Mouse (Mus musculus): ENCODE measurements at regions not wholly inside any gene's neighbourhood (a gene's known extent, or its start where the extent isn't known, plus 50 kb on each side); places are given as distances from the start of the nearest gene placed in this dataset.

- H3K9ac ChIP-seq (replicated peaks): no peak overlapping the region
- H3K9me3 ChIP-seq: peaks cover 5% of the 10 kb centered on the region; the same call in 1 of the 2 replicates
- no peak overlapping the region for H3K4me3 ChIP-seq (replicated peaks)
- no peak for ATAC-seq (ENCODE audit: insufficient number of reproducible peaks, insufficient read depth, low FRiP score, low TSS enrichment, low read depth)
- no peaks in the 10 kb centered on the region for H3K27me3 ChIP-seq
- 13% methylated on average over 1 of the region's 1 CpGs for WGBS
- H3K4me1 ChIP-seq (replicated peaks): peaks cover 12% of the 10 kb centered on the region; the same call in 1 of the 2 replicates
- H3K4me2 ChIP-seq: no peak overlapping the region
- H3K36me3 ChIP-seq: no peaks in the 10 kb centered on the region
- H3K27ac ChIP-seq: no peak overlapping the region
Measured at GRCm38 (mm10) chr13:90425379-90425778, 336.0 kb upstream of the Xrcc4 start.

- Histone ChIP-seq H3K9ac (replicated peaks) (no peak overlapping the region), H3K27me3 (no peaks in the 10 kb centered on the region), H3K4me3 (replicated peaks) (no peak overlapping the region), H3K4me1 (replicated peaks) (peaks cover 20% of the 10 kb centered on the region; the same call in 1 of the 2 replicates), H3K4me2 (no peak overlapping the region), H3K27ac (no peak overlapping the region), H3K36me3 (no peaks in the 10 kb centered on the region), H3K9me3 (peaks cover 3% of the 10 kb centered on the region; the same call in 1 of the 2 replicates)
- ATAC-seq (ENCODE audit: insufficient number of reproducible peaks, insufficient read depth, low FRiP score, low TSS enrichment, low read depth): no peak
- 86% methylated on average over 5 of the region's 5 CpGs for WGBS
Measured at GRCm38 (mm10) chr13:90424541-90424940, 335.1 kb upstream of the Xrcc4 start.

GRCm38 (mm10) chr13:90420966-90421365 is 331.6 kb upstream of the Xrcc4 start:
- Histone ChIP-seq H3K4me3 (replicated peaks) (no peak overlapping the region), H3K4me1 (replicated peaks) (peaks cover 20% of the 10 kb centered on the region; the same call in 1 of the 2 replicates), H3K27ac (peak overlapping the region; percentile 8; the same call in 1 of the 2 replicates), H3K36me3 (no peaks in the 10 kb centered on the region), H3K9me3 (no peaks in the 10 kb centered on the region), H3K9ac (replicated peaks) (no peak overlapping the region), H3K27me3 (no peaks in the 10 kb centered on the region), H3K4me2 (no peak overlapping the region)
- peak; percentile 92 for ATAC-seq (ENCODE audit: insufficient number of reproducible peaks, insufficient read depth, low FRiP score, low TSS enrichment, low read depth)
- WGBS: 33% methylated on average over 4 of the region's 4 CpGs

DNA sequence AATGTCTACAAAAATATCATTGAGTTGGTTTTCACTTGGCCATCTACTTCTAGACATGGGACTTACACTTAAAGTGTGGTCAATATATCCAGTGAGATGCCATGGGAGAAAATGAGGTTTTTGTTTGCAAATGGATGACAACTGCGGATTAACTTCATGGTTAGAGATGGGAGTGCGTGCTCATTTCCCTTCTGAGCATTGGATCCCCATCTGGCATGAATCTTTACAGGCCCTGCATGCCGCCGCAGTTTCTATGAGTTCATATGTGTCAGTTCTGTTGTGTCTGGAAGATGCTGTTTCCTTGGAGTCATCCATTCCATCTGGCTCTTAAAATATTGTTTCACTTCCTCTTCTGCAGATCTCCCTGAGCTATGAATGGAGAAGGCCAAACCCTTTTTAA is 315.0 kb upstream of the Xrcc4 start:
- Histone ChIP-seq H3K4me2 (no peak overlapping the region), H3K36me3 (no peaks in the 10 kb centered on the region), H3K9ac (replicated peaks) (no peak overlapping the region), H3K27ac (no peak overlapping the region), H3K9me3 (no peaks in the 10 kb centered on the region), H3K4me3 (replicated peaks) (no peak overlapping the region), H3K27me3 (no peaks in the 10 kb centered on the region), H3K4me1 (replicated peaks) (no peaks in the 10 kb centered on the region)
- WGBS: 92% methylated on average over 4 of the region's 4 CpGs
- no peak for ATAC-seq (ENCODE audit: insufficient number of reproducible peaks, insufficient read depth, low FRiP score, low TSS enrichment, low read depth)

GRCm38 (mm10) chr13:90402061-90402460 is 312.7 kb upstream of the Xrcc4 start:
- WGBS: 61% methylated on average over 1 of the region's 1 CpGs
- no peaks in the 10 kb centered on the region for H3K36me3 ChIP-seq

DNA sequence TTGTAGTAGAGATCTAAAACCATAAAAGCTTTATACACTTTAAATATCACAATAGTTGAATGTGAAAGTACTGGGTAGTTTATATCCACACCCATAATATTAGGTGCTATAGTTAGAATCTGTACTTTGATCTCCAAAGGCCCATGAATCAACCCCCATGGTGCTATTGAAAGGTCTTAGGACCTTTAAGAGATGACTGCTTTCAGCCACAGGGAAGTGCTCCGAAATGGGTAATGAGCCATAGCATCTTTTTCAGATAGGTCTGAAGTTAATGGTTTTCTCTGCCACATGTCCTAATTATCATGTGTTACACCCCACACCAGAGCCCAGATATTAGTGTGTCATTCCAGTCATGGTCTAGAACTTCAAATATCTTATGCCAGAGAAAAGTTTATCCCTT is 312.1 kb upstream of the Xrcc4 start:
- no peak overlapping the region for H3K9ac ChIP-seq (replicated peaks)
- H3K27ac ChIP-seq: no peak overlapping the region
- H3K36me3 ChIP-seq: no peaks in the 10 kb centered on the region
- H3K4me3 ChIP-seq (replicated peaks): no peak overlapping the region
- no peaks in the 10 kb centered on the region for H3K9me3 ChIP-seq
- WGBS: 68% methylated on average over 1 of the region's 1 CpGs
- no peaks in the 10 kb centered on the region for H3K4me1 ChIP-seq (replicated peaks)
- no peaks in the 10 kb centered on the region for H3K27me3 ChIP-seq
- ATAC-seq (ENCODE audit: insufficient number of reproducible peaks, insufficient read depth, low FRiP score, low TSS enrichment, low read depth): no peak
- no peak overlapping the region for H3K4me2 ChIP-seq

More at GRCm38 (mm10) chr13:90402061-90402460, 312.7 kb upstream of the Xrcc4 start:
- no peaks in the 10 kb centered on the region for H3K9me3 ChIP-seq
- H3K4me1 ChIP-seq (replicated peaks): no peaks in the 10 kb centered on the region
- H3K4me2 ChIP-seq: no peak overlapping the region
- no peak overlapping the region for H3K4me3 ChIP-seq (replicated peaks)
- H3K27me3 ChIP-seq: no peaks in the 10 kb centered on the region
- no peak for ATAC-seq (ENCODE audit: insufficient number of reproducible peaks, insufficient read depth, low FRiP score, low TSS enrichment, low read depth)
- H3K27ac ChIP-seq: no peak overlapping the region
- H3K9ac ChIP-seq (replicated peaks): no peak overlapping the region

DNA sequence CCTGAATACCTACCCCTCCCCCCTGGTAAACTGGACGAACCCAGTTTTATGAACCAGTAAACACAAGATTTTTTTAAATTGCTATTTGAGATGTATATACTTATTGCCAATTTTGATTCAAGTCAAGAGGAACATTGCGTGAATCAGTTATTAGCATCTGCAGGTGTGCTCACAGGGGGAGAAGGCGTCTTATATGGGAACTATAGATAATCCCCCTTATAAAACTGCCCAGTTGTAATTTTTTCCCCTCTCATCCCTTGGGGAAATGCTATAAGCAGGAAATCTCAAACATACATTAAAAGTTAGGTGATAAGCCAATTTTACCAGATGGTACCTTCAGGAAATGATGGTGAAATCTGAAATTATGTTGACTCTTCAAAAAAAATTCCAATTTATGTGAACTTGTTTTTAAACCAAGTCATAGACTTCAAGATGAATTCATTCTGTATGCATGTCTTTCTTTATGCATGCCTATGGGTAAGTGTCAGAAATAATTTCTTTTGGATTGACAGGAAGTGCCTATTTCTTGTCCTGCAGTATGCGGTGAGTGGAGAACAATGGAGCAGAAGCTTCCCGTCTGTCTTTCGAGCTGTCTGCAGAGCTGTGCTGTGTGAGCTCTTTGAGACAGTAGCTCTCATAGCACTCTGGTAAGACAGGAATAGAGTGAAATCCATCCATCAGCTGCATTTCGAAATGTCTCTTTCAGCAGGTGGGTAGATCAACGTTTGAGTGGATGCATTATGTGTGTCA is 306.0 kb upstream of the Xrcc4 start:
- no peaks in the 10 kb centered on the region for H3K36me3 ChIP-seq
- H3K9me3 ChIP-seq: no peaks in the 10 kb centered on the region
- H3K27me3 ChIP-seq: no peaks in the 10 kb centered on the region
- no peak overlapping the region for H3K9ac ChIP-seq (replicated peaks)
- H3K4me1 ChIP-seq (replicated peaks): no peaks in the 10 kb centered on the region
- no peak overlapping the region for H3K4me3 ChIP-seq (replicated peaks)
- ATAC-seq (ENCODE audit: insufficient number of reproducible peaks, insufficient read depth, low FRiP score, low TSS enrichment, low read depth): no peak
- H3K27ac ChIP-seq: peak overlapping the region; percentile 45; the same call in 1 of the 2 replicates
- 72% methylated on average over 8 of the region's 8 CpGs for WGBS
- no peak overlapping the region for H3K4me2 ChIP-seq

DNA sequence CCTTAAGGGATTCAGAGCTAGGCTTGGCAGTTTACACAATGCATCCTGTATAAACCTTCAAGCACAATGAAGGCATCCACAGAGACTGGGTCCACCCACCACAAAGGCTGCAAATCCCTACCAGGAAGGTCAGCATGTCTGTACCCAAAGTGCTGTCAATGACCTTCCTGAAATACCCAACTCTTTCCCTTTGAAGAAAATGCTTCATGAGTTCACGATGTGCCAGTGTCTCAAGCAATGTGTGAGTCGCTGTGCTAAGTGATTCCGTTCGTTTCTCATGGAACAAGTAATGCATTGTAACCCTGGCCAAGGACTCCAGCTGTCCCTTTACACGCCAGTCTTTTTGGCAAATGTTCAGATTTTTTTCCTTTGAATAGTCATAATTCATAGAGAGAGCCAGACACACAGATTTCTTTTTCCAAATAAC is 305.4 kb upstream of the Xrcc4 start:
- 50% methylated on average over 5 of the region's 5 CpGs for WGBS
- Histone ChIP-seq H3K4me1 (replicated peaks) (no peaks in the 10 kb centered on the region), H3K9ac (replicated peaks) (no peak overlapping the region), H3K27me3 (no peaks in the 10 kb centered on the region), H3K4me3 (replicated peaks) (no peak overlapping the region), H3K36me3 (no peaks in the 10 kb centered on the region), H3K4me2 (no peak overlapping the region), H3K9me3 (no peaks in the 10 kb centered on the region), H3K27ac (peak overlapping the region; percentile 85)
- peak; percentile 78 for ATAC-seq (ENCODE audit: insufficient number of reproducible peaks, insufficient read depth, low FRiP score, low TSS enrichment, low read depth)

GRCm38 (mm10) chr13:90392415-90392814 is 303.0 kb upstream of the Xrcc4 start:
- H3K36me3 ChIP-seq: no peaks in the 10 kb centered on the region
- H3K4me1 ChIP-seq (replicated peaks): no peaks in the 10 kb centered on the region
- H3K9ac ChIP-seq (replicated peaks): no peak overlapping the region
- no peak overlapping the region for H3K4me2 ChIP-seq
- H3K4me3 ChIP-seq (replicated peaks): no peak overlapping the region
- ATAC-seq (ENCODE audit: insufficient number of reproducible peaks, insufficient read depth, low FRiP score, low TSS enrichment, low read depth): no peak
- no peak overlapping the region for H3K27ac ChIP-seq
- H3K27me3 ChIP-seq: no peaks in the 10 kb centered on the region
- H3K9me3 ChIP-seq: no peaks in the 10 kb centered on the region

GRCm38 (mm10) chr13:90376619-90377018 is 287.2 kb upstream of the Xrcc4 start:
- no peaks in the 10 kb centered on the region for H3K4me1 ChIP-seq (replicated peaks)
- no peaks in the 10 kb centered on the region for H3K9me3 ChIP-seq
- no peak overlapping the region for H3K9ac ChIP-seq (replicated peaks)
- H3K4me2 ChIP-seq: no peak overlapping the region
- no peaks in the 10 kb centered on the region for H3K36me3 ChIP-seq
- no peaks in the 10 kb centered on the region for H3K27me3 ChIP-seq
- H3K27ac ChIP-seq: no peak overlapping the region
- H3K4me3 ChIP-seq (replicated peaks): no peak overlapping the region
- 73% methylated on average over 3 of the region's 3 CpGs for WGBS
- no peak for ATAC-seq (ENCODE audit: insufficient number of reproducible peaks, insufficient read depth, low FRiP score, low TSS enrichment, low read depth)

DNA sequence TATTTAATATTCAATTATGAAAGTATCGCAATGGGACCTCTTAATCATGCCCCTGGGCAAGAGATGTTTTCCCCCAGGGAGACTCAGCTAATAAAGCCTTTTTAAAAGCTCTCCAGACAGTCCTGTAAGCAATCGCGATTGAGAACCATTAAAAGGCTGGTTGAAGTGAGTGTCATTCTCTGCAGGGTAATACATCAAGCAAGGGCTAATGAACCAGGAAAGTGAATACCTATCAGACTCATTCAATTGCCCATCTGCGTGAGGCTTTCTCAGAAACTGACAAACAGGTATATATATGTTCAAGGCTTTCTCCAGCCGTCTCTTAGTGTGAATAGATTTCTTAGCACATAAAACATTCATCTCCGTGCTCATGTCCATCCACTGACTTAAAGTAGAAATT is 286.8 kb upstream of the Xrcc4 start:
- no peaks in the 10 kb centered on the region for H3K27me3 ChIP-seq
- ATAC-seq (ENCODE audit: insufficient number of reproducible peaks, insufficient read depth, low FRiP score, low TSS enrichment, low read depth): no peak
- no peak overlapping the region for H3K4me2 ChIP-seq
- H3K36me3 ChIP-seq: no peaks in the 10 kb centered on the region
- H3K9ac ChIP-seq (replicated peaks): no peak overlapping the region
- H3K4me3 ChIP-seq (replicated peaks): no peak overlapping the region
- H3K27ac ChIP-seq: no peak overlapping the region
- H3K4me1 ChIP-seq (replicated peaks): no peaks in the 10 kb centered on the region
- 62% methylated on average over 6 of the region's 6 CpGs for WGBS
- H3K9me3 ChIP-seq: no peaks in the 10 kb centered on the region
